Mouse (Mus musculus): ENCODE data around the gene Ndufb6.

- TF ChIP-seq CTCF (IDR thresholded peaks at IDR 0.05; ENCODE audit: borderline replicate concordance, control insufficient read depth, extremely low read depth, insufficient read depth, low read length, poor library complexity): no peak
- peak; percentile 59; the same call in 1 of the 2 replicates for TF ChIP-seq POLR2A (IDR thresholded peaks at IDR 0.05; ENCODE audit: control insufficient read depth, extremely low read depth, insufficient read depth, low read length, poor library complexity)
Measured at GRCm38 (mm10) chr4:40279276-40279900, at the start of gene Ndufb6.

Measured in thymus, adult 2 months (tissue).